Mouse (Mus musculus): ENCODE measurements at regions not wholly inside any gene's neighbourhood (a gene's known extent, or its start where the extent isn't known, plus 50 kb on each side); places are given as distances from the start of the nearest gene placed in this dataset.
"Not testable (repeated sequence)": the region's sequence is repeated elsewhere in the genome, so short reads cannot be mapped to it uniquely, and the experiment has no call there.

GRCm38 (mm10) chrX:50675356-50675755, 165.5 kb upstream of the Stk26 start:
- ATAC-seq (ENCODE audit: low read depth): no peak
- H3K36me3 ChIP-seq (ENCODE audit: control insufficient read depth, insufficient read depth, low read length): no peaks in the 10 kb centered on the region
- H3K4me2 ChIP-seq (ENCODE audit: low read depth, low read length): no peak overlapping the region
- H3K4me1 ChIP-seq (ENCODE audit: control insufficient read depth, insufficient read depth, low read length): no peaks in the 10 kb centered on the region
- WGBS: 35% methylated on average over 6 of the region's 6 CpGs
- H3K27me3 ChIP-seq (ENCODE audit: control insufficient read depth, insufficient read depth, low read length): no peaks in the 10 kb centered on the region
- H3K4me3 ChIP-seq (ENCODE audit: low read depth, low read length): no peak overlapping the region
- no peak overlapping the region for H3K9ac ChIP-seq (replicated peaks; ENCODE audit: low read depth, low read length)
- H3K27ac ChIP-seq (ENCODE audit: low read depth, low read length): no peak overlapping the region
- H3K9me3 ChIP-seq (ENCODE audit: control insufficient read depth, low read length): no peaks in the 10 kb centered on the region

GRCm38 (mm10) chrX:50657835-50658565, 182.8 kb upstream of the Stk26 start:
- ATAC-seq (ENCODE audit: low read depth): peak; percentile 92
- H3K27ac ChIP-seq (ENCODE audit: low read depth, low read length): no peak overlapping the region
- 33% methylated on average over 9 of the region's 9 CpGs for WGBS
- no peaks in the 10 kb centered on the region for H3K4me1 ChIP-seq (ENCODE audit: control insufficient read depth, insufficient read depth, low read length)
- no peak overlapping the region for H3K4me2 ChIP-seq (ENCODE audit: low read depth, low read length)
- no peaks in the 10 kb centered on the region for H3K9me3 ChIP-seq (ENCODE audit: control insufficient read depth, low read length)
- H3K4me3 ChIP-seq (ENCODE audit: low read depth, low read length): no peak overlapping the region
- H3K36me3 ChIP-seq (ENCODE audit: control insufficient read depth, insufficient read depth, low read length): no peaks in the 10 kb centered on the region
- no peak overlapping the region for H3K9ac ChIP-seq (replicated peaks; ENCODE audit: low read depth, low read length)
- H3K27me3 ChIP-seq (ENCODE audit: control insufficient read depth, insufficient read depth, low read length): no peaks in the 10 kb centered on the region

GRCm38 (mm10) chrX:50657180-50657834, 183.5 kb upstream of the Stk26 start:
- Histone ChIP-seq H3K9ac (replicated peaks; ENCODE audit: low read depth, low read length) (no peak overlapping the region), H3K4me2 (ENCODE audit: low read depth, low read length) (no peak overlapping the region), H3K4me3 (ENCODE audit: low read depth, low read length) (no peak overlapping the region), H3K27ac (ENCODE audit: low read depth, low read length) (no peak overlapping the region), H3K36me3 (ENCODE audit: control insufficient read depth, insufficient read depth, low read length) (no peaks in the 10 kb centered on the region), H3K4me1 (ENCODE audit: control insufficient read depth, insufficient read depth, low read length) (no peaks in the 10 kb centered on the region), H3K27me3 (ENCODE audit: control insufficient read depth, insufficient read depth, low read length) (no peaks in the 10 kb centered on the region), H3K9me3 (ENCODE audit: control insufficient read depth, low read length) (no peaks in the 10 kb centered on the region)
- WGBS: 72% methylated on average over 6 of the region's 6 CpGs
- ATAC-seq (ENCODE audit: low read depth): peak; percentile 54; the same call in 1 of the 2 replicates

GRCm38 (mm10) chrX:50655380-50655779, 185.5 kb upstream of the Stk26 start:
- H3K4me3 ChIP-seq (ENCODE audit: low read depth, low read length); H3K4me1 ChIP-seq (ENCODE audit: control insufficient read depth, insufficient read depth, low read length); H3K27ac ChIP-seq (ENCODE audit: low read depth, low read length); H3K27me3 ChIP-seq (ENCODE audit: control insufficient read depth, insufficient read depth, low read length); ATAC-seq (ENCODE audit: low read depth); H3K36me3 ChIP-seq (ENCODE audit: control insufficient read depth, insufficient read depth, low read length); H3K9ac ChIP-seq (replicated peaks; ENCODE audit: low read depth, low read length); H3K9me3 ChIP-seq (ENCODE audit: control insufficient read depth, low read length); H3K4me2 ChIP-seq (ENCODE audit: low read depth, low read length): not testable (repeated sequence)
- 95% methylated on average over 1 of the region's 1 CpGs for WGBS

GRCm38 (mm10) chrX:50641347-50641746, 199.5 kb upstream of the Stk26 start:
- H3K4me2 ChIP-seq (ENCODE audit: low read depth, low read length): no peak overlapping the region
- no peak overlapping the region for H3K27ac ChIP-seq (ENCODE audit: low read depth, low read length)
- no peaks in the 10 kb centered on the region for H3K4me1 ChIP-seq (ENCODE audit: control insufficient read depth, insufficient read depth, low read length)
- no peaks in the 10 kb centered on the region for H3K36me3 ChIP-seq (ENCODE audit: control insufficient read depth, insufficient read depth, low read length)
- no peak overlapping the region for H3K4me3 ChIP-seq (ENCODE audit: low read depth, low read length)
- H3K9ac ChIP-seq (replicated peaks; ENCODE audit: low read depth, low read length): no peak overlapping the region
- no peaks in the 10 kb centered on the region for H3K27me3 ChIP-seq (ENCODE audit: control insufficient read depth, insufficient read depth, low read length)
- no peaks in the 10 kb centered on the region for H3K9me3 ChIP-seq (ENCODE audit: control insufficient read depth, low read length)
- 30% methylated on average over 4 of the region's 4 CpGs for WGBS
- peak; percentile 56; the same call in 1 of the 2 replicates for ATAC-seq (ENCODE audit: low read depth)

GRCm38 (mm10) chrX:50635634-50636033, 205.2 kb upstream of the Stk26 start:
- Histone ChIP-seq H3K27me3 (ENCODE audit: control insufficient read depth, insufficient read depth, low read length) (no peaks in the 10 kb centered on the region), H3K27ac (ENCODE audit: low read depth, low read length) (no peak overlapping the region), H3K4me3 (ENCODE audit: low read depth, low read length) (peak overlapping the region; percentile 49), H3K4me1 (ENCODE audit: control insufficient read depth, insufficient read depth, low read length) (no peaks in the 10 kb centered on the region), H3K36me3 (ENCODE audit: control insufficient read depth, insufficient read depth, low read length) (no peaks in the 10 kb centered on the region), H3K9me3 (ENCODE audit: control insufficient read depth, low read length) (no peaks in the 10 kb centered on the region), H3K9ac (replicated peaks; ENCODE audit: low read depth, low read length) (no peak overlapping the region), H3K4me2 (ENCODE audit: low read depth, low read length) (peak overlapping the region; percentile 54)
- ATAC-seq (ENCODE audit: low read depth): peak; percentile 36; the same call in 1 of the 2 replicates
- WGBS: 20% methylated on average over 6 of the region's 6 CpGs

GRCm38 (mm10) chrX:50634842-50635615, 205.8 kb upstream of the Stk26 start:
- no peak overlapping the region; the same call in 1 of the 2 replicates for H3K9ac ChIP-seq (replicated peaks; ENCODE audit: low read depth, low read length)
- 16% methylated on average over 25 of the region's 30 CpGs for whole genome bisulfite sequencing

GRCm38 (mm10) chrX:50632536-50632935, 204.2 kb upstream of the Olfr1324 start:
- Histone ChIP-seq H3K27ac (ENCODE audit: low read depth, low read length) (no peak overlapping the region), H3K27me3 (ENCODE audit: control insufficient read depth, insufficient read depth, low read length) (no peaks in the 10 kb centered on the region), H3K4me2 (ENCODE audit: low read depth, low read length) (no peak overlapping the region), H3K9me3 (ENCODE audit: control insufficient read depth, low read length) (no peaks in the 10 kb centered on the region), H3K36me3 (ENCODE audit: control insufficient read depth, insufficient read depth, low read length) (no peaks in the 10 kb centered on the region), H3K9ac (replicated peaks; ENCODE audit: low read depth, low read length) (no peak overlapping the region), H3K4me1 (ENCODE audit: control insufficient read depth, insufficient read depth, low read length) (no peaks in the 10 kb centered on the region), H3K4me3 (ENCODE audit: low read depth, low read length) (no peak overlapping the region)
- WGBS: 27% methylated on average over 6 of the region's 6 CpGs
- ATAC-seq (ENCODE audit: low read depth): no peak

More at GRCm38 (mm10) chrX:50634842-50635615, 205.8 kb upstream of the Stk26 start:
- no peaks in the 10 kb centered on the region for H3K4me1 ChIP-seq (ENCODE audit: control insufficient read depth, insufficient read depth, low read length)
- peak overlapping the region; percentile 49 for H3K4me3 ChIP-seq (ENCODE audit: low read depth, low read length)
- no peaks in the 10 kb centered on the region for H3K36me3 ChIP-seq (ENCODE audit: control insufficient read depth, insufficient read depth, low read length)
- peak overlapping the region; percentile 54 for H3K4me2 ChIP-seq (ENCODE audit: low read depth, low read length)
- H3K27ac ChIP-seq (ENCODE audit: low read depth, low read length): no peak overlapping the region
- peak; percentile 99 for ATAC-seq (ENCODE audit: low read depth)
- no peaks in the 10 kb centered on the region for H3K27me3 ChIP-seq (ENCODE audit: control insufficient read depth, insufficient read depth, low read length)
- no peaks in the 10 kb centered on the region for H3K9me3 ChIP-seq (ENCODE audit: control insufficient read depth, low read length)

- H3K27ac ChIP-seq (ENCODE audit: low read depth, low read length): no peak overlapping the region
- no peaks in the 10 kb centered on the region for H3K4me1 ChIP-seq (ENCODE audit: control insufficient read depth, insufficient read depth, low read length)
- 90% methylated on average over 6 of the region's 6 CpGs for WGBS
- no peak overlapping the region for H3K9ac ChIP-seq (replicated peaks; ENCODE audit: low read depth, low read length)
- no peaks in the 10 kb centered on the region for H3K27me3 ChIP-seq (ENCODE audit: control insufficient read depth, insufficient read depth, low read length)
- no peak overlapping the region for H3K4me2 ChIP-seq (ENCODE audit: low read depth, low read length)
- ATAC-seq (ENCODE audit: low read depth): no peak
- H3K4me3 ChIP-seq (ENCODE audit: low read depth, low read length): no peak overlapping the region
- no peaks in the 10 kb centered on the region for H3K9me3 ChIP-seq (ENCODE audit: control insufficient read depth, low read length)
- H3K36me3 ChIP-seq (ENCODE audit: control insufficient read depth, insufficient read depth, low read length): no peaks in the 10 kb centered on the region
Measured at GRCm38 (mm10) chrX:50625336-50625735, 197.0 kb upstream of the Olfr1324 start.

Data from neural tube, embryonic 14.5 days (tissue).